Mouse (Mus musculus): ENCODE measurements around the gene Minos1. TPM values are rescaled to one million over a fixed set of nuclear protein-coding genes. Genes with fewer than 3 reads are reported as not detected.

Minos1 gene
- polyA plus RNA-seq, 1 experiment from 2014 or later: 564 TPM

- H3K4me3 ChIP-seq (ENCODE audit: low read depth, low read length): no peak overlapping the region
- DNase-seq (ENCODE audit: low spot score): no peak
- H3K27me3 ChIP-seq (replicated peaks; ENCODE audit: control insufficient read depth, insufficient read depth, low read length): peaks cover 47% of the 10 kb centered on the region
- ATAC-seq (replicated peaks; ENCODE audit: low FRiP score): no peak
- H3K27ac ChIP-seq (ENCODE audit: low read depth, low read length): no peak overlapping the region
- no peak overlapping the region for H3K4me2 ChIP-seq
- 36% methylated on average over 1 of the region's 1 CpGs for WGBS
- no peaks in the 10 kb centered on the region for H3K36me3 ChIP-seq (ENCODE audit: control insufficient read depth, insufficient read depth, low read length)
- H3K4me1 ChIP-seq (replicated peaks; ENCODE audit: control insufficient read depth, insufficient read depth, low read length): peaks cover 3% of the 10 kb centered on the region
- no peak overlapping the region for H3K9ac ChIP-seq (ENCODE audit: low read depth, low read length)
- peaks cover 6% of the 10 kb centered on the region; the same call in 1 of the 2 replicates for H3K9me3 ChIP-seq (ENCODE audit: control insufficient read depth, low read length)
These were observed 35.5 kb downstream of the Minos1 start for GRCm38 (mm10) chr4:139095406-139095805.

DNA sequence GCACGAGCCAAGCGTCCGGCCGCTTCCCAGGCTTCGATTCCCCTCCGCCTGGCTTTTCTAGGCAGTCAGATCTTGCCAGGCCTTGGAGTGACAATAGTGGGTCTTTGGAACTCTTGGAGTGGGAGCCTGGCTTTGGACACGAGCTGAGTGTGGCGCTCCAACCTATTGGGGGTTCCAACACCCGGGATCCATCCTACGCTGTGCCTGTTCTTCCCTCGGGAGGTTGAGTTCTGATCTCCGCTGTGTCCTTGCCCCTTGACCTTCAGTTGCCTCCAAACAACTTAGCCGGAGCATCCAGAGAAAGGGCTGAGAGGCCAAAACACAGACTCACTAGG, 37.8 kb downstream of the Minos1 start:
- peaks cover 6% of the 10 kb centered on the region; the same call in 1 of the 2 replicates for H3K9me3 ChIP-seq (ENCODE audit: control insufficient read depth, low read length)
- DNase-seq (ENCODE audit: low spot score) (no peak), ATAC-seq (replicated peaks; ENCODE audit: low FRiP score) (no peak)
- peaks cover 3% of the 10 kb centered on the region for H3K4me1 ChIP-seq (replicated peaks; ENCODE audit: control insufficient read depth, insufficient read depth, low read length)
- H3K27me3 ChIP-seq (replicated peaks; ENCODE audit: control insufficient read depth, insufficient read depth, low read length): peaks cover 69% of the 10 kb centered on the region
- H3K27ac ChIP-seq (ENCODE audit: low read depth, low read length): no peak overlapping the region
- H3K4me2 ChIP-seq: peak overlapping the region; percentile 73
- peak overlapping the region; percentile 53 for H3K4me3 ChIP-seq (ENCODE audit: low read depth, low read length)
- H3K9ac ChIP-seq (ENCODE audit: low read depth, low read length): no peak overlapping the region
- no peaks in the 10 kb centered on the region for H3K36me3 ChIP-seq (ENCODE audit: control insufficient read depth, insufficient read depth, low read length)
- WGBS: 30% methylated on average over 13 of the region's 13 CpGs

GRCm38 (mm10) chr4:139092356-139093195, 38.3 kb downstream of the Minos1 start, which contains the start of gene Nbl1:
Gene Nbl1, minus strand, starts transcription at chr4:139092993.
- peak within 1 kb of the TSS; percentile 17 for H3K9ac ChIP-seq (ENCODE audit: low read depth, low read length)
- no peak within 1 kb of the TSS for H3K27ac ChIP-seq (ENCODE audit: low read depth, low read length)
- no peak for DNase-seq (ENCODE audit: low spot score)
- 2% methylated on average over 101 of the region's 105 CpGs for WGBS
- peak within 1 kb of the TSS; percentile 73 for H3K4me2 ChIP-seq
- peaks cover 72% of the 10 kb centered on the region for H3K27me3 ChIP-seq (replicated peaks; ENCODE audit: control insufficient read depth, insufficient read depth, low read length)
- peak within 1 kb of the TSS; percentile 53 for H3K4me3 ChIP-seq (ENCODE audit: low read depth, low read length)
- peaks cover 6% of the 10 kb centered on the region; the same call in 1 of the 2 replicates for H3K9me3 ChIP-seq (ENCODE audit: control insufficient read depth, low read length)
- no peak for ATAC-seq (replicated peaks; ENCODE audit: low FRiP score)
- no peaks in the 10 kb centered on the region for H3K36me3 ChIP-seq (ENCODE audit: control insufficient read depth, insufficient read depth, low read length)
- H3K4me1 ChIP-seq (replicated peaks; ENCODE audit: control insufficient read depth, insufficient read depth, low read length): peaks cover 3% of the 10 kb centered on the region

- ATAC-seq (replicated peaks; ENCODE audit: low FRiP score): no peak
These were observed 39.2 kb downstream of the Minos1 start for GRCm38 (mm10) chr4:139091478-139092355.

GRCm38 (mm10) chr4:139091066-139091465, 39.8 kb downstream of the Minos1 start:
- no peak overlapping the region for H3K4me2 ChIP-seq
- DNase-seq (ENCODE audit: low spot score) (no peak), ATAC-seq (replicated peaks; ENCODE audit: low FRiP score) (no peak)
- H3K9me3 ChIP-seq (ENCODE audit: control insufficient read depth, low read length): peaks cover 6% of the 10 kb centered on the region; the same call in 1 of the 2 replicates
- H3K27me3 ChIP-seq (replicated peaks; ENCODE audit: control insufficient read depth, insufficient read depth, low read length): peaks cover 77% of the 10 kb centered on the region
- H3K9ac ChIP-seq (ENCODE audit: low read depth, low read length): no peak overlapping the region
- H3K36me3 ChIP-seq (ENCODE audit: control insufficient read depth, insufficient read depth, low read length): no peaks in the 10 kb centered on the region
- H3K4me1 ChIP-seq (replicated peaks; ENCODE audit: control insufficient read depth, insufficient read depth, low read length): peaks cover 3% of the 10 kb centered on the region
- 37% methylated on average over 7 of the region's 7 CpGs for WGBS
- no peak overlapping the region for H3K27ac ChIP-seq (ENCODE audit: low read depth, low read length)
- no peak overlapping the region for H3K4me3 ChIP-seq (ENCODE audit: low read depth, low read length)

More at GRCm38 (mm10) chr4:139091478-139092355, 39.2 kb downstream of the Minos1 start:
- Histone ChIP-seq H3K36me3 (ENCODE audit: control insufficient read depth, insufficient read depth, low read length) (no peaks in the 10 kb centered on the region), H3K27me3 (replicated peaks; ENCODE audit: control insufficient read depth, insufficient read depth, low read length) (peaks cover 77% of the 10 kb centered on the region), H3K9me3 (ENCODE audit: control insufficient read depth, low read length) (peaks cover 6% of the 10 kb centered on the region; the same call in 1 of the 2 replicates), H3K4me3 (ENCODE audit: low read depth, low read length) (peak overlapping the region; percentile 53), H3K9ac (ENCODE audit: low read depth, low read length) (no peak overlapping the region), H3K4me2 (peak overlapping the region; percentile 73), H3K4me1 (replicated peaks; ENCODE audit: control insufficient read depth, insufficient read depth, low read length) (peaks cover 3% of the 10 kb centered on the region), H3K27ac (ENCODE audit: low read depth, low read length) (no peak overlapping the region)
- 7% methylated on average over 28 of the region's 28 CpGs for WGBS
- no peak for DNase-seq (ENCODE audit: low spot score)

DNA sequence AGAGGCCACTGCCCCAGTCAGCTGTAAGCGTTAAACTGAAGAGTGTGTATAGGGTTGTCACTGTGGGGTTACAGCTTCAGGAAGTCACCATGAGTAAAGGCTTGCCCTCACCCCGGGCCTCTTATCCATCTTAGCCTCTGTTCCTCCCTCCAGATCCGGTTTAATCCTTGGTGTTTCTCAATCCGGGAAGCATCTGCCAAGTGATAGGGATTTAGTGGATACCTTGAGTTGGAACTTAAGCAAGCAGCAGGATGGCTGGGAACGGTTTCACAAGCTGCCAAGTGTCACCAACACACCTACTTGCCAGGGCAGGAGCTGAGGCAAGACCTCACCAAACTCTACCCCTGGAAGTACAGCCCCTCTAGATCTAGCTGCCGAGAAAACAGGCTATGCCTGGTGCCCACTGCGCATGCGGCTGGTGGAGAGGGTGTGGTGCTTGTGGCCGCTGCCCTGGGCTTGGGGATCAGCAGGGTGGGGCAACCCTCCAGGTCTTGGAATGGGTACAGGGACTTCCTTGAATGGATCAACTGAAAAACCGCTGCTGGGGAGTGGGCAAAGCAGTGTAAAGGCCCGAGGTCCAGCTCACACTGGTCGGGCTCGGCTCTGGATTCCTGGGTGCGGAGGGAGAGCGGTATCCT, 40.5 kb downstream of the Minos1 start:
- Histone ChIP-seq H3K4me2 (no peak overlapping the region), H3K9ac (ENCODE audit: low read depth, low read length) (no peak overlapping the region), H3K4me1 (replicated peaks; ENCODE audit: control insufficient read depth, insufficient read depth, low read length) (peaks cover 3% of the 10 kb centered on the region), H3K9me3 (ENCODE audit: control insufficient read depth, low read length) (peaks cover 6% of the 10 kb centered on the region; the same call in 1 of the 2 replicates), H3K4me3 (ENCODE audit: low read depth, low read length) (no peak overlapping the region), H3K36me3 (ENCODE audit: control insufficient read depth, insufficient read depth, low read length) (no peaks in the 10 kb centered on the region), H3K27me3 (replicated peaks; ENCODE audit: control insufficient read depth, insufficient read depth, low read length) (peaks cover 77% of the 10 kb centered on the region), H3K27ac (ENCODE audit: low read depth, low read length) (no peak overlapping the region)
- ATAC-seq (replicated peaks; ENCODE audit: low FRiP score) (no peak), DNase-seq (ENCODE audit: low spot score) (no peak)
- 55% methylated on average over 15 of the region's 15 CpGs for WGBS

DNA sequence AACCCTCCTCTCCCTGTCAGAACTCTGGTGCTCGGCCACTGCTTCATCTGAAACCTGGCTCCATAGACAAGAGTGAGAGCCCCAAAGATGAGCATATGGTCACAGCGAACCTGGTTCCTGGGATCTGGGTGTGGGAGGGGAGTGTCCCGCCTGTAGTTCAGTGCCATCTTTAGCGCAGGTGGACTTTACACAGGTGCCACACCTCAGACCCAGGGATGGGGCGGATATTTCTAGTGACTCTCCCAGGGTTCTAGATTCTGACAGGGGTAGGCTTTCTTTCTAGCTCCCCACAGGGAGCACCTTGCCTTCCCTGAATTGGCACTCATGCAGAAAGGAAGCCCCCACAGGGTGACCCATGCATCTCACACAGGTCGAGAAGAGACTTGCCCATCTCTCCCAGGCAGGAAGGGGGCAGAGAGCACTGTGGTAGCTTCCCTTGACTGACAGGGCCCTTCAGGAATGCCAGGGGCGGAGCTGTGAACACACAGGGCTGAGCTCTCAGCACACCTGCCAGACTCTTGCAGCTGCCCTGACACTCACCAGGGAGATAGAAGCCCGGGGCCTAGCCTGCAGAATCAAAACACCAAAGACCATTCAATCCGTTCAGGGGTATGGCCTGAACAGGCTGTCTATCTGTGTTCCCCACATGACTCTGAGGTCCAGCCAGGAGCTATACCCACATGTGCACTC, 41.8 kb downstream of the Minos1 start:
- no peak overlapping the region for H3K9ac ChIP-seq (ENCODE audit: low read depth, low read length)
- WGBS: 43% methylated on average over 9 of the region's 9 CpGs
- H3K4me1 ChIP-seq (replicated peaks; ENCODE audit: control insufficient read depth, insufficient read depth, low read length): peaks cover 3% of the 10 kb centered on the region
- no peaks in the 10 kb centered on the region for H3K9me3 ChIP-seq (ENCODE audit: control insufficient read depth, low read length)
- H3K4me2 ChIP-seq: no peak overlapping the region
- H3K36me3 ChIP-seq (ENCODE audit: control insufficient read depth, insufficient read depth, low read length): no peaks in the 10 kb centered on the region
- DNase-seq (ENCODE audit: low spot score) (no peak), ATAC-seq (replicated peaks; ENCODE audit: low FRiP score) (no peak)
- peaks cover 71% of the 10 kb centered on the region for H3K27me3 ChIP-seq (replicated peaks; ENCODE audit: control insufficient read depth, insufficient read depth, low read length)
- no peak overlapping the region for H3K27ac ChIP-seq (ENCODE audit: low read depth, low read length)
- no peak overlapping the region for H3K4me3 ChIP-seq (ENCODE audit: low read depth, low read length)

DNA sequence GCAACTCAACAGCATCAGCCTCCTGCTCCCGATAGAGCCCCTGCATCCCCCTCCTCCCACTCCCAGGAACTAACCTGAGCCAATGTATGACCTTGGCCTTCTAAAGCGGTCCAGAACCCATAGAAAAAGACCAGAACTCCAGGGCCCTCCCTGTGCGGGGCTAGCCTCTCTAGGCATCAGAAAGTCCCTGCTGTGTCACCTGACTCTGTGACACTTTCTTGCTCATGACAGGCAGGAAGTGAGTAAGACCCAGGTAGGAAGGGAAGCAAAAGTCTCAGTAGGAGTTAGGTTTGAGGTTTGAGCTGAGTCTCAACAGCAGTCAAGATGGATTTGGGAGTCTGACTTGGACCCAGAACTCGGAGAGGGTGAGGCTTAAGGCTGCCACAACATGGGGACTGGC, 43.9 kb downstream of the Minos1 start:
- H3K36me3 ChIP-seq (ENCODE audit: control insufficient read depth, insufficient read depth, low read length): no peaks in the 10 kb centered on the region
- DNase-seq (ENCODE audit: low spot score) (no peak), ATAC-seq (replicated peaks; ENCODE audit: low FRiP score) (no peak)
- H3K4me3 ChIP-seq (ENCODE audit: low read depth, low read length): no peak overlapping the region
- whole genome bisulfite sequencing: 54% methylated on average over 4 of the region's 4 CpGs
- no peak overlapping the region for H3K9ac ChIP-seq (ENCODE audit: low read depth, low read length)
- no peak overlapping the region for H3K4me2 ChIP-seq
- no peak overlapping the region for H3K27ac ChIP-seq (ENCODE audit: low read depth, low read length)
- H3K27me3 ChIP-seq (replicated peaks; ENCODE audit: control insufficient read depth, insufficient read depth, low read length): peaks cover 54% of the 10 kb centered on the region
- no peaks in the 10 kb centered on the region for H3K9me3 ChIP-seq (ENCODE audit: control insufficient read depth, low read length)
- peaks cover 4% of the 10 kb centered on the region; the same call in 1 of the 2 replicates for H3K4me1 ChIP-seq (replicated peaks; ENCODE audit: control insufficient read depth, insufficient read depth, low read length)
